Mouse (Mus musculus) erythroblast, adult 5-6 weeks (primary cell): ENCODE data around the gene Adap1. TPM values are rescaled to one million over a fixed set of nuclear protein-coding genes. Genes with fewer than 3 reads are reported as not detected.

Experiments
- total RNA-seq, 2 experiments: library from RNA; stranded (forward) in 1 of 2; stranded (reverse) in 1 of 2; fragments of 150-400 nt in 1 of 2; fragments of 200-764, 138-1000 nt in 1 of 2; gene quantifications; 2 replicates each; pipeline versions ENCODE4 v1.2.3 to v1.2.4; 2015 to 2017; ENCODE audit warnings: low replicate concordance in 2 of 2

Gene Adap1
- total RNA-seq, 2 experiments from 2014 or later, result 5.4 to 8.3 TPM

Other genes with a start within 250 kb of the Adap1 start
- 1.0 TPM in 1 of 2 replicates, not detected in the other for gene Prkar1b, start 175.6 kb downstream of the Adap1 start, total RNA-seq (2015; ENCODE audit: low replicate concordance)
- not detected in 2 replicates for gene Prkar1b, start 175.6 kb downstream of the Adap1 start, total RNA-seq (2017; ENCODE audit: low replicate concordance)
- gene Dnaaf5, start 175.4 kb downstream of the Adap1 start, total RNA-seq (2015; ENCODE audit: low replicate concordance), result 1.5 and 2.7 TPM in 2 replicates
- 1.4 and 2.8 TPM in 2 replicates for gene Dnaaf5, start 175.4 kb downstream of the Adap1 start, total RNA-seq (2017; ENCODE audit: low replicate concordance)
- 13.0 and 18.6 TPM in 2 replicates for gene Sun1, start 125.0 kb downstream of the Adap1 start, total RNA-seq (2015; ENCODE audit: low replicate concordance)
- 22.7 and 41.7 TPM in 2 replicates for gene Sun1, start 125.0 kb downstream of the Adap1 start, total RNA-seq (2017; ENCODE audit: low replicate concordance)
- gene Get4, start 73.3 kb downstream of the Adap1 start, total RNA-seq (2015; ENCODE audit: low replicate concordance), result 14.4 and 15.5 TPM in 2 replicates
- gene Get4, start 73.3 kb downstream of the Adap1 start, total RNA-seq (2017; ENCODE audit: low replicate concordance), result 5.4 and 12.4 TPM in 2 replicates
- gene Cox19, start 25.8 kb upstream of the Adap1 start, total RNA-seq (2015; ENCODE audit: low replicate concordance), result 4.2 and 6.5 TPM in 2 replicates
- 7.7 and 8.8 TPM in 2 replicates for gene Cox19, start 25.8 kb upstream of the Adap1 start, total RNA-seq (2017; ENCODE audit: low replicate concordance)
- gene Cyp2w1, start 27.0 kb upstream of the Adap1 start, total RNA-seq (2015; ENCODE audit: low replicate concordance), result not detected in 2 replicates
- not detected in 2 replicates for gene Cyp2w1, start 27.0 kb upstream of the Adap1 start, total RNA-seq (2017; ENCODE audit: low replicate concordance)
- gene Gpr146, start 52.1 kb upstream of the Adap1 start, total RNA-seq (2015; ENCODE audit: low replicate concordance), result 27.3 and 37.2 TPM in 2 replicates
- 49.4 and 58.3 TPM in 2 replicates for gene Gpr146, start 52.1 kb upstream of the Adap1 start, total RNA-seq (2017; ENCODE audit: low replicate concordance)
- 1.9 and 2.1 TPM in 2 replicates for gene C130050O18Rik, start 79.7 kb upstream of the Adap1 start, total RNA-seq (2015; ENCODE audit: low replicate concordance)
- 2.9 and 4.3 TPM in 2 replicates for gene C130050O18Rik, start 79.7 kb upstream of the Adap1 start, total RNA-seq (2017; ENCODE audit: low replicate concordance)
- not detected in 2 replicates for gene Gper1, start 97.5 kb upstream of the Adap1 start, total RNA-seq (2015; ENCODE audit: low replicate concordance)
- gene Gper1, start 97.5 kb upstream of the Adap1 start, total RNA-seq (2017; ENCODE audit: low replicate concordance), result not detected in 2 replicates
- gene 3110082I17Rik, start 134.9 kb upstream of the Adap1 start, total RNA-seq (2015; ENCODE audit: low replicate concordance), result 1.3 and 8.6 TPM in 2 replicates
- 2.8 and 4.0 TPM in 2 replicates for gene 3110082I17Rik, start 134.9 kb upstream of the Adap1 start, total RNA-seq (2017; ENCODE audit: low replicate concordance)
- gene Zfand2a, start 158.9 kb upstream of the Adap1 start, total RNA-seq (2015; ENCODE audit: low replicate concordance), result 2.3 and 2.9 TPM in 2 replicates
- 3.4 and 5.4 TPM in 2 replicates for gene Zfand2a, start 158.9 kb upstream of the Adap1 start, total RNA-seq (2017; ENCODE audit: low replicate concordance)
- not detected in 2 replicates for gene Uncx, start 217.9 kb upstream of the Adap1 start, total RNA-seq (2015; ENCODE audit: low replicate concordance)
- gene Uncx, start 217.9 kb upstream of the Adap1 start, total RNA-seq (2017; ENCODE audit: low replicate concordance), result not detected in 2 replicates